In genomic region chr9:34978229-34978628, GRCm38 (mm10) we compare ENCODE assay signal across 24 mouse cellular contexts.
DNase-seq lines count a peak whose midpoint lies in the region; ATAC-seq and TF ChIP-seq lines count a peak whose summit lies in the region.
"Had no signal": no experiment of that assay in that cellular context is flagged by ENCODE, and none has a peak within 500 bp of the region (broad histone marks: within the 10 kb centered on the region; RNA-seq: fewer than 3 reads in every experiment).

No protein-coding gene starts in this region.

- TF ChIP-seq CTCF in Patski (IDR thresholded peaks at IDR 0.05): no peak

- in situ Hi-C loops in Patski (cut with MboI; ENCODE audit: low pct_unique_long_range_greater_than_20kb): no loop called here

- H3K4me1 ChIP-seq in kidney, embryonic 16.5 days (ENCODE audit: insufficient read depth, low read length): 0 out of 2 replicates have a peak, but pooled peaks cover 5% of the 10 kb centered on the region
- H3K4me1 ChIP-seq: embryonic facial prominence, embryonic 15.5 days; forebrain, embryonic 13.5 days; forebrain, embryonic 15.5 days had no signal

- H3ac ChIP-seq in myocyte (ENCODE audit: control insufficient read depth, insufficient read length): no peak overlapping the region

- POLR2A ChIA-PET in Patski (lab: Charles Lee): no interaction called here

- WGBS in kidney, embryonic 16.5 days: 64% methylated on average over 3 of the region's 3 CpGs

- no peak overlapping the region for H3K4me2 ChIP-seq in myocyte (ENCODE audit: low read depth)
- no peak overlapping the region for H3K4me2 ChIP-seq in kidney, embryonic 16.5 days (replicated peaks; ENCODE audit: low read depth, low read length)
- H3K4me2 ChIP-seq: embryonic facial prominence, embryonic 13.5 days; embryonic facial prominence, embryonic 15.5 days; forebrain, embryonic 13.5 days; forebrain, embryonic 15.5 days had no signal

- no peaks in the 10 kb centered on the region for H3K27me3 ChIP-seq in Patski
- H3K27me3 ChIP-seq in myocyte (ENCODE audit: control insufficient read depth, insufficient read depth, insufficient read length): no peaks in the 10 kb centered on the region
- H3K27me3 ChIP-seq in kidney, embryonic 16.5 days (ENCODE audit: insufficient read depth, low read length): no peaks in the 10 kb centered on the region
- H3K27me3 ChIP-seq: embryonic facial prominence, embryonic 13.5 days; embryonic facial prominence, embryonic 15.5 days; forebrain, embryonic 15.5 days had no signal

- no peaks in the 10 kb centered on the region for H3K79me2 ChIP-seq in myocyte (ENCODE audit: control insufficient read depth, insufficient read depth)

- H3K9me3 ChIP-seq in kidney, embryonic 16.5 days (ENCODE audit: low read length): no peaks in the 10 kb centered on the region; the same call in 1 of the 2 replicates
- H3K9me3 ChIP-seq: embryonic facial prominence, embryonic 13.5 days; embryonic facial prominence, embryonic 15.5 days; forebrain, embryonic 15.5 days; G1E had no signal

- no peaks in the 10 kb centered on the region for H3K36me3 ChIP-seq in myocyte (ENCODE audit: control insufficient read depth, insufficient read depth)
- no peaks in the 10 kb centered on the region for H3K36me3 ChIP-seq in kidney, embryonic 16.5 days (ENCODE audit: insufficient read depth, low read length)
- H3K36me3 ChIP-seq: embryonic facial prominence, embryonic 13.5 days; embryonic facial prominence, embryonic 15.5 days; forebrain, embryonic 15.5 days; G1E had no signal

- H3K27ac ChIP-seq in kidney, embryonic 16.5 days (ENCODE audit: low read length): no peak overlapping the region
- H3K27ac ChIP-seq: embryonic facial prominence, embryonic 13.5 days; embryonic facial prominence, embryonic 15.5 days; forebrain, embryonic 13.5 days; forebrain, embryonic 15.5 days had no signal

- CTCF ChIA-PET in Patski (lab: Charles Lee): interaction anchor here (1.0 to 1.4 kb wide), 2 partner anchors 21 to 33 kb away, joined by 3 to 4 read pairs; no protein-coding TSS in a partner anchor

- DNase-seq in MN1 (ENCODE audit: low spot score) (peak; percentile 23), Patski (ENCODE audit: low read depth, low spot score) (no peak)
- DNase-seq in heart, adult 9 months (ENCODE audit: low spot score in 2 of 2): no peak
- DNase-seq in frontal cortex, postnatal 14 days (ENCODE audit: low spot score in 2 of 2): no peak
- DNase-seq: adrenal gland, adult 2 months; adrenal gland, postnatal 10 days; adrenal gland, postnatal 25 days; B cell, adult 2 months; cerebellum, adult 11 months; cerebellum, adult 18-20 months; cerebellum, adult 8-10 months; cerebellum, adult 9-11 months; cerebellum, postnatal 14 days; cerebellum, postnatal 36 days; embryo, embryonic 11 days; forebrain, postnatal 0 days had no signal

- peak; percentile 78 for ATAC-seq in Patski
- ATAC-seq in kidney, embryonic 16.5 days (ENCODE audit: low FRiP score, low TSS enrichment): no peak
- ATAC-seq: CD4-positive, CD25-positive, alpha-beta regulatory T cell, adult 4 months; forebrain, embryonic 13.5 days; forebrain, embryonic 15.5 days had no signal

- no peak overlapping the region for H3K9ac ChIP-seq in kidney, embryonic 16.5 days (replicated peaks; ENCODE audit: low read length)
- H3K9ac ChIP-seq: embryonic facial prominence, embryonic 13.5 days; embryonic facial prominence, embryonic 15.5 days; forebrain, embryonic 13.5 days; forebrain, embryonic 15.5 days; forebrain, postnatal 0 days had no signal

- TF ChIP-seq POLR2A in myocyte (IDR thresholded peaks at IDR 0.05; ENCODE audit: insufficient read length, low read depth): no peak

- no peak overlapping the region for H3K4me3 ChIP-seq in myocyte
- H3K4me3 ChIP-seq in kidney, embryonic 16.5 days (ENCODE audit: low read length): no peak overlapping the region
- H3K4me3 ChIP-seq: embryonic facial prominence, embryonic 13.5 days; embryonic facial prominence, embryonic 15.5 days; forebrain, embryonic 13.5 days; forebrain, embryonic 15.5 days had no signal

TF ChIP-seq in myocyte, 11 proteins besides CTCF, POLR2A, EP300 and RAD21:
- TF ChIP-seq TCF3 (IDR thresholded peaks at IDR 0.05; ENCODE audit: insufficient read length, low read depth) (no peak), CEBPB (IDR thresholded peaks at IDR 0.05; ENCODE audit: insufficient read depth, poor library complexity, severe bottlenecking) (peak; percentile 59), MYOG (IDR thresholded peaks at IDR 0.05; ENCODE audit: control insufficient read depth in 1 of 3, insufficient read depth in 1 of 3, insufficient read length in 2 of 3, low read depth in 2 of 3) (no peak), E2F4 (IDR thresholded peaks at IDR 0.05; ENCODE audit: insufficient read depth) (no peak), POLR2AphosphoS2 (IDR thresholded peaks at IDR 0.05; ENCODE audit: insufficient read length, low read depth) (no peak)
